Mouse (Mus musculus): ENCODE data around the gene Prtn3.

Gene Prtn3

DNA sequence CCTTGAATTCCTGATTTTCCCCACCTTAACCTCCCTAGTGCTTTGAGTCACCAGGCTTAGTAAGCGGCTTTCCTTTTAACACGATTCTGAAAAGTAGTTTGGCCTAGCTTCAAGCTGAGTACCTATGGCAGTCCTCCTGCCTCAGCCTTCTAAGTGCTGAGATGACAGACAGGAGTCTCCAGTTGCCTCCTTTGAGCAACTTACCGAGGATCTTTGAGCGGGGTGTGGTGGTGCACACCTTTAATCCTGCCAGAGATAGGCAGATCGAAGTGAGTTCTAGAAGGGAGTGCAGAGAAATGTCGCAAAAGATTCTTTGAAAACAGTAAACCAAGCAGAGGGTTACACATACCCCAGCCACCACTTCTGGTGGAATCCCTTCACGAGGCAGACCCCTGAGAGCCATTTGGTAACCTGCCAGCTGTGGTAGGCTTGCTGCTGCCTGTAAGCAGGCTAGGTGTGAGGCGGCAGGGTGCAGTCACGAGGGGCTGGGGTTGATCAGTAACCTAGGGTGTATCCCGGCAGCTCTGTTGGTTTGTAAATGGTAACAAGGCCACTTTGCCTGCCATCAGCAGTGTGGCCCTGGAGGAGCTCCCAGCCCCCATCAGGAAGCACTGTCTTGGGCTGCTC lies 18.6 kb upstream of the Prtn3 start:
- DNase-seq (ENCODE audit: low spot score in 2 of 2): no peak

DNA sequence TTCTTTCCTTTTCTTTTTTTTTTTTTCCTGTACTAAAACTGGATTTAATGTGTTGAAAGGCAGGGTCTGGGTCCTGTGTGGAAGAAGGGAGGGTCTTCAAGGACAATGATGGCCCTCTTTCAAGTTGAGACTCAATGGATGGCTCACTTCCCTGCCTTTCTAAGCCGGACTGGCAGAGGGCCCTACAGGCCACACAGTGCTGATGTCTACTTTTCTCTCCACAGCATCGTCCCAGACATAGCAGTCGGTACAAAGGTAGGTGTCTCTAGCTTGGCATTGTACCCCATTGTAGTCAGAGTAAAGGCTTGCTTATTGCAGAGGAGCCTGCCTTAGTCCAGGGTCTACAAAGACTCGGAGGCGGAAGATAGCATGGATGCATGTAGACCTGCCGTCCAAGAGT lies 18.0 kb upstream of the Prtn3 start:
- no peak for DNase-seq (ENCODE audit: low spot score in 2 of 2)

DNA sequence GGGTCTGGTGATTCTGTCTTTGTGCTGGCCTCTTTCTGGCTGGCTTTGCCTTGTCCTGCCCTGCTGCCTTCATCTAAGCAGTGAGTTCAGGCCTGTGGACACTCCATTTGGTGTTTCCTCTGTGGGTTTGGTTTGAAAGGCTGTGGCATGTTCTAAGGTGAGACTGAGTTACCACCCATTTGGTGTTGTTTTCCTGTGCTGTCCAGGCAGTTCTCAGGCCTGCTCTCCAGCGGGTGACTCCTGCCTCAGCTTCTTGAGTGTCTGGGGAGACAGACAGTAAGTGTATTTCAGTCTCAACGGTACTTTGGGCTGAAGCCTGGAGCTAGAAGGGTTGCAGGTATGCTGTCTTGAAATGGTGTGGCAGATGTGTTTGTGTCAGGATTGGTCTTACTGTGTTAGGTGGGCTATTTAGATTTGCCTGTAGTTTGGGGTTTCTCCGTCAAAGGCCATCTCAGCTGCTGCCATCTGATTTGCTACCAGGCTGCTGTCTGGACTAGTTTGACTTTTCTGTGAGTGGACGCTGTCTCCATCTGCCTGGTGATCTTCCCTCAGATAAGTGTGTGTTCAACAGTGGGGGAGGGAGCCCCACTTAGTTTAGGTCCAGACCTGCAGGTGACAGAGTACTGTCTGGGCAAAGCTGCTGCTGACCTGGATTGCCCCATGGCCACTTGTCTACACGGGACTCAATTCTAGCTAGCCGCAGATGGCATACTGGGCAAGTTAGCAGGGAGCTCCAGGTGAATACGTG lies 17.4 kb upstream of the Prtn3 start:
- DNase-seq (ENCODE audit: low spot score in 2 of 2): no peak

DNA sequence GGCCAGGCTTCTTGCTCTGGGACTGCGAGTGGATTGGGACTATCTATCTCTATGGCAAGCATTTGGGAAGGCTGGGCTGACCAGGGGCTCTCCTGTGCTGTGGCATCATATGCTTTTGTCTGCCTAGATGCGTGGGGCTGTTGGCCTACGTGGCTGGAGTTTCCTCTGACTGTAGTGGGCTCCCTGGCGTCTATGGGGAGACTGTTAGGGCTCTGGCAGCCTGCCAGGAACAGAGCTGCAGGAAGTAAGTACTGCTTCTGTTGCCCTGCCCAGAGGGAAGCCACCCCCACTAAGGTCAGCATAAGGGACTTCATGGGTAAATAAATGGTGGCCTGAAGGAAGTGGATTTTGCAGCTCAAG lies 16.8 kb upstream of the Prtn3 start:
- DNase-seq (ENCODE audit: low spot score in 2 of 2): peak; percentile 70 to 78

DNA sequence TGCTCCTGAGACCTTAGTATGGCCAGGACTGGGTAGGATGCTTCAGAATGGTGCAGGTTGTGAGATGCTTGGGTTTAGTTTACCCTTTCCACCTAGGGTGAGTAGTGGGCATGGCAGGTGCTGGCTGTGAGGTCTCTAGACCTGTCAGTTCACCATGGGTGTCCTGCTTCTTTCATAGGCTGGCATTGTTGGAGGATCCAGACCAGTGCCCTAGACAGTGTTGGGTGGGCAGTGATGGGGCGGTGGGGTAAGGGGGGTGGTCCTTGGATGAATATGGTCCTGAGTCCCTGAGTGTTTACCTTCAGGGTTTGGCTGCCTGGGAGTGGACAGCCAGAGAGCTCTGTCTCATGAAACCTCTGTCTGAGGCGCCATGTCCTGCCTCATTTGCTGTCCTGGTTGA lies 16.4 kb upstream of the Prtn3 start:
- DNase-seq (ENCODE audit: low spot score in 2 of 2): no peak

DNA sequence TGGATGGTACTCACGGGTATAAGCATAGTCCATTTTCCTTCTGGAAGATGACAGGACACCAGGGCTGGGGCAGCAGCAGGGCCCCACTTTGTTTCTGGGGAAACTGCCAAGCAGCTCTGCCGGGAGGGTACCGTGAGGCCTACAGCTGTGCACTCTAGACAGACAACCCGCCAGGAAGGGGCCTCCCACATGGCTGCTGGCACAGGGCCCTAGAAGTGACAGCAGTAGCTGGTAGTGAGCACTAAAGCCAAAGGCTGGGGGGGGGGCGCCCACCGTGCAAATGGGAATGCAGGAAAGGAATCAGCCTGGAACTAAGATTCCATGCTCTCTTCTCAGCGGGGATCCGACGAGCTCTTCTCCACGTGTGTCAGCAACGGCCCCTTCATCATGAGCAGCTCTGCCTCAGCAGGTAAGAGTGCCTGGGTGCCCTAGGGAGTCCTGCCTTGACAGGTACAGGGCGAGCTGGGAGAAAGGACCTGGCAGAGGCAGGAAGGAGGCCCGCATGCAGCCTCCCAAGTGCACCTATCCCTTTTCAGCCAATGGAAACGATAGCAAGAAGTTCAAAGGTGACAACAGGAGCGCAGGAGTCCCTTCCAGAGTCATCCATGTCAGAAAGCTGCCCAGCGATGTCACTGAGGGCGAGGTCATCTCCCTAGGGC lies 15.7 kb upstream of the Prtn3 start:
- DNase-seq (ENCODE audit: low spot score in 2 of 2): no peak

DNA sequence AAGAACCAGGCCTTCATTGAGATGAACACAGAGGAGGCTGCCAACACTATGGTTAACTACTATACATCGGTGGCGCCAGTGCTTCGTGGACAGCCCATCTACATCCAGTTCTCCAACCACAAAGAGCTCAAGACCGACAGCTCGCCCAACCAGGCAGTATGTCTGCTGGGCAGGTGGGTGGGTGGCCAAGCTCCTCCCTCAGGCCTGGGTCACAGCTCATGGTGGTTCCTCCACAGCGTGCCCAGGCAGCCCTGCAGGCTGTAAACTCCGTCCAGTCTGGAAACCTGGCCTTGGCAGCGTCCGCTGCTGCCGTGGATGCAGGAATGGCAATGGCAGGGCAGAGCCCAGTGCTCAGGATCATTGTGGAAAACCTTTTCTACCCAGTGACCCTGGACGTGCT lies 15.2 kb upstream of the Prtn3 start:
- no peak for DNase-seq (ENCODE audit: low spot score in 2 of 2)

DNA sequence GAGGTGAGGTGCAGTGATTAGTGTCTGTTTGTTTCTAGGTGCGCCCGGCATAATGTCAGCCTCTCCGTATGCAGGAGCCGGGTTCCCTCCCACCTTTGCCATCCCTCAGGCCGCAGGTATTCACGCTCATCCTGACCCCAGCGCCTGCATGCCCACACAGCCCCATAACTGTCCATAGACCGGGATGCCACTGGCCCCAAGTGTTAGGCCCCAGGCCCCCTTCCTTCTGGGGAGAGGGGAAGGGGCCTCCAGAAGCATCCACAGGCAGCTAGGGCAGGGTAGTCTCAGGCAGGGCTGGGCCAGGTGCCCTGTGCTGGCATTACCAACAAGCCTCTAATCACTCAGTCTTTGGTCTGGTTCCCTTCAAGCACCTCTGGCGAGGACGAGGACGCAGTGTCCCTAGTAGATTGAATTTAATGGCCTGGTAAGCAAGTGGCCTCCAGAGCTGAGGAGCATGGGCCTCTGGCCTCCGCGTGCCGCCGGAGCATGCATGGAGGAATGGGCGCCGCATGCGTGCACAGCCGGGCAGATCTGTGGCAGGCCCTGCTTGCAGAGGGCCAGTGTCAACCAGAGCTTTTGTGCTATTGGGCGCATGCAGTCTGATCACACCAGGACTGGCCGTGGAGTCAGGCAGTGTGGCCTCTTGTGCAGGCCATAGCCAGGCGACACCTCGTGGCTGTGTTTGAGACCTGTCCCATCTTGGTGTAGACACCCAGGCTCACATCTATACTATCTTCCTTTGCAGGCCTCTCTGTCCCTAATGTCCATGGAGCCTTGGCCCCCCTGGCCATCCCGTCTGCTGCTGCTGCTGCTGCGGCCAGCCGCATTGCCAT lies 14.0 kb upstream of the Prtn3 start:
- no peak for DNase-seq (ENCODE audit: low spot score in 2 of 2)

DNA sequence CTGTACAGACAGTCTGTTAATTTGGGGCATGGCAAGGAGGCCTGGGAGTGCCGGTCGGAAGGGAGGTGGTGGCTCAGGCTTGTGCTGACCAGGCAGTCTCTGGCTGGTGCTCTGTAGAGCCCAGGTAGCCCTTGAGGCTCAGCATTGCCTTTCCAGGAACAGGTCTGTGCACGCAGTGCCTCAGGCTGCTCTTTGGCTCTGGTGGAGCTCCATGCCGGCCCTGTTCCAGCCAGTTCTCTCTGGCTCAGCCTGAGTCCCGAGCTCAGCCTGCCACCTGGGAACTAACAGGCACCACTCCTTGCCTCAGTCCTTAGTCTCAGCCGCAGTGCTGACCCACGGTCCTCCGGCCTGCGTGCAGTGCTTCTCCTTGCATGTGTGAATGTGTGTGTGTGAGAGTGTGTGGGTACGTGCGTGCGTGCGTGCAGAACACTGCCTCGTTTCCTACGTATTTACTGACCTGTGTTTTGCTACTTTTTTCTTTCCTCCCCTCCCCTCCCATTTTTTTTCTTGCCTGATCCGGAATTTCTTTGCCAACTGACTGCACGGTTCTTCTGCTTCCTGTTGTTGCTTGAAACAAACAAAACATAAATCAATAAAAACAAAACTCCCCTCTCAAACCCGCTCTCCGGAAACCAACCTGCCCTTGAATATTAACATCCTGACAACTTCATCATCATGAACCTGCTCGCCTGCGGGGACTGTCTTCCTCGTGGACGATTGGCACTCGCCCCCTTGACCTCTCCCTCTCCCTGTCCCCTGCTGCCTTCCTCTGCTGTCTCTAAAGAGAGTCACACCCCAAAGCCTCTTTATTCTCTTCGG lies 12.8 kb upstream of the Prtn3 start:
- DNase-seq (ENCODE audit: low spot score in 2 of 2): no peak

DNA sequence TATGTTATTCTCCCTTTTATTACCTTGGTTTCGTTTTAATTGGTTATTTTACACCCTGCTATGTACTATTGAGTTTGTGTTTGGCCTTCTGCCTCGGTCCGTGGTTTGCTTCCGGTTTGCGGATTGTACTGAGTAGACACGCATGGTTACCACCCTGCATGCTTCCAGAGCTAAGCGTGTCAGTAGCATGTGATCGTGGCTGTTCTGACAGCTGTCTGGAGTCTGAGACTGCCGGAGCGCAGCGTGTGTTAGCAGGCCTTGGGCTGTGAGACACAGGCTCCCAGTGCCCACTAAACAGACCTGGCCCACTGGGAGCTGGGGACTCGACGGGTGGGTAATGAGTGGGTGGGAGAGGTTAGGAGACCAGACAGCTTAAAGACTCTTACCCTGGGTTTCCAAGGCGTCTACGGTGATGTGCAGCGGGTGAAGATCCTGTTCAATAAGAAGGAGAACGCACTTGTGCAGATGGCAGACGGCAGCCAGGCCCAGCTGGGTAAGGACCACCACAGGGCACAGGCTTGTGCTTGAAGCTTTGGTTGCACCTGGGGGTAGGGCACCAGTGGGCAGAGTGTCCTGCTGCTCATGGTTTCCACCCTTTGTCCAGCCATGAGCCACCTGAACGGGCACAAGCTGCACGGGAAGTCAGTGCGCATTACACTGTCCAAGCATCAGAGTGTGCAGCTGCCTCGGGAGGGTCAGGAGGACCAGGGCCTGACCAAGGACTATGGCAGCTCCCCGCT lies 12.1 kb upstream of the Prtn3 start:
- DNase-seq (ENCODE audit: low spot score in 2 of 2): no peak

DNA sequence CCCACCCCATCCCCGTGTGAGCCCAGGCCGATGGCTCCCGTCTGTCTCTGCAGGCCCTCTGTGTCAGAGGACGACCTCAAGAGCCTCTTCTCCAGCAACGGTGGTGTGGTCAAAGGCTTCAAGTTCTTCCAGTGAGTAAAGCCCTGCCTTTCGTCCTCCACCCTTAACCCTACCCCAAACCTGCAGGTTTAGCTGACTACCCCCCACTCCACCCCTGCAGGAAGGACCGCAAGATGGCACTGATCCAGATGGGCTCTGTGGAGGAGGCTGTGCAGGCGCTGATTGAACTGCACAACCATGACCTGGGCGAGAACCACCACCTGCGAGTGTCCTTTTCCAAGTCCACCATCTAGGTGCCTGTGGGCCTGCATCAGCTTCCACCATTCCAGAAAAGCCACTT lies 11.4 kb upstream of the Prtn3 start:
- DNase-seq (ENCODE audit: low spot score in 2 of 2): no peak

DNA sequence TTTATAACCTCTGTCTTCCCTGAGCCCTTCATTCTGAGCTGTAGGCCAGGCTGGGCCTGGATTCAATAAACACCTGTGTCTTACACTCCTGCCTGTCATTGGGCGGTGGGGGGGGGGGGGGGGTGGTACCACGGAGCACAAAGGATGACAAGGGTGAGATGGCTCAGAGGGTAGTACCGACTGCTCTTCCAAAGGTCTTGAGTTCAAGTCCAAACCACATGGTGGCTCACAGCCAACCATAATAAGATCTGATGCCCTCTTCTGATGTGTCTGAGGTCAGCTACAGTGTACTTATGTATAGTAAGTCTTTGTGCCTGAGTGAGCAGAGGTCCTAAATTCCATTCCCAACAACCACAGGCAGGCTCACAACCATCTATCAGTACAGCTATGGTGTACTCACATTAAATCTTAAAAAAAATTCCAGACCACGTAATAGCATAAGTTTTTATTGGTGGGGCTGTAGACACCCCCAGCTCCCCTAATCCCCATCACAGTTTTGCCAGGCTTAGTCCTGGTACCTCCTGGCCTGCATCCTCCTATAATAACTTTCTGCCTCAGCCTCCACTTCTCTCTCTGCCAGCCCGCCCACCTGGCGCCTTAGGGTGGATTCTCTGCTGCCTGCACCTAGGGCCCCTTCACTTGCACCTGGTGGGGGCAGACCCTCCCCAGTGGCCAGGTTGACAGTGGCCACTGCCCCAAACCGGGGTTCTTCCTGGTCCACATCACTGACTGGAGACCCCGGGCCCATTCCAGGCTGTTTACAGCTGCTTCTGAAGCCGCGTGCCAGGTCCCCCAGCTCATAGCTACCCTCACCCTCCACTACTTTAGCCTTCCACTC lies 9.7 kb upstream of the Prtn3 start:
- no peak for DNase-seq (ENCODE audit: low spot score in 2 of 2)

DNA sequence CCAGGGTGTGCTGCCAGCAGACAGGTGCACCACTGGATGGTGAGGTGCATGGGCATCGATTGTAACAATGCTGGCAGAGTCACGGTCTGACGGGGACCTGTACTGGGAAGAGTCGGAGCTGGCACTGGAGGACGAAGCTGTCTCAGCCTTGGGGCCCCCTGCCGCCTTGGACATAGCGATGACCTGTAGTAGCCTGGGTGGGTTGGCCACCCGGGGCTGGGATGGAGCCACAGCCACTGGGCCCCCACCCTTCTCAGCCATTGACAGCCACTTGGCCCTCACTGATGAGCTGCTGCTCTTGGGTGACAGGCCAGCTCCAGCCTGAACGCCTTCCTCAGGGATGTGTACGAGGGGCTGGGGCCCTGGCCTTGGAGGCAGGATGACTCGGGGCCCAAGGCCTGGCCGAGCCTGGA lies 9.1 kb upstream of the Prtn3 start:
- no peak for DNase-seq (ENCODE audit: low spot score in 2 of 2)

DNA sequence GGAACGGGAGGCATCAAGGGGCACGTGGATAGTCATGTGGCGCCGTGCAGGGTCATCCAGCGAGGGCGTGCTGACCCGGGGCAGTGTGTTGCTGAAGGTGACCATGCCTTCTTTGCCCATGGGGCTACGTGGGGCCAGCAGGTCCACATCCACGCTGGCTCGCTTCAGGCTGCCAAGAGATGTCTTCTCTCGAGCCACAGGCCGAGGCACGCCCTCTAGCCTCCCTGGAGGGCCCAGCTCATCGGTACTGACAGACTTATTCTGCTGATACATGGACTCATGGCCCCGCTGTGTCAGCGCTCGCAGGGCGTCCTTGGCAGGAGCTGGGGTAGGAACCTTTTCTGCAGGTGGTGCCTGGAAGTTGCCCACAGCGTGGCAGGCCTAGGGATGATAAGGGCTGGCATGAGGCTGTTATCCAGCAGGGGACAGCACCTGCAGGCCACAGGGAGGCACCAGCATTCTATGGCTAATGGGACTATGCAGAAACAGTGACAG lies 8.4 kb upstream of the Prtn3 start:
- DNase-seq (ENCODE audit: low spot score in 2 of 2): no peak

DNA sequence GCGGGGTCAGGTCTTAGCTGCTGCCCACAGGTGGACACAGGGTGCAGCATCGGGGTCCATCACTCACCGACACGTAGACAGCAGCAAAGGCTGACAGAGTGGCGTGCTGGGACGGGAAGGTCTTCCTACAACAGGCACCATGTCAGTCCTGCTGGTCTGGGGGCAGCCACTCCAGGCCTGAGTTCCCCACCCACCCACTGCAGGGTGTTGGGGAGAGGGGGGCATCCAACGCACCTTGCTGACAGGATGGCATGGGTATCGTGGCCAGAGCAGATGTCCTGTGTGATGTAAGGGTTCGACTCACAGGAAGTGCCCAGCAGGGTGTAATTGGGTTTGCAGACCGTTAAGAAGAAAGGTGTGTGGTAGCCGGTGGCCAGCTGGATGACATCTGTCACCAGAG lies 7.7 kb upstream of the Prtn3 start:
- no peak for DNase-seq (ENCODE audit: low spot score in 2 of 2)

DNA sequence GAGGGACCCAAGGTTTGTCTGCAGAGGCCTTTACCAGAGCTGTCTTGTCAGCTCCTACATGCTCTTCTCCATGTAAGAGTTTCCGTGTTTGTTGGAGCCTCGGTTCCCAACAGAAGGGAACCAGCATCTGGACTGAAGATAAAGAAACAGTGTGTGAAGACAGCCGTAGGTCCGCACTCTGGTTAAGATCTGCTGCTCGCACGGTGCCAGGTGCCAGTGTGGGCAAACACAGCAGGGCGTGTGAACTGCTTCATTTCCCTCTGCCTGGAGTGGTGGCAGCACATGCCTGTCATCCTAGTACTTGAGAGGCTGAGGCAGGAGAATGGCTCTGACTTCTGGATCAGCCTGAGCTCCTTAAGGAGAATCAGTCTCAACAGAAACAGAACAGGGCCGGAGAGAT lies 2.4 kb upstream of the Prtn3 start:
- DNase-seq (ENCODE audit: low spot score in 2 of 2): no peak

DNA sequence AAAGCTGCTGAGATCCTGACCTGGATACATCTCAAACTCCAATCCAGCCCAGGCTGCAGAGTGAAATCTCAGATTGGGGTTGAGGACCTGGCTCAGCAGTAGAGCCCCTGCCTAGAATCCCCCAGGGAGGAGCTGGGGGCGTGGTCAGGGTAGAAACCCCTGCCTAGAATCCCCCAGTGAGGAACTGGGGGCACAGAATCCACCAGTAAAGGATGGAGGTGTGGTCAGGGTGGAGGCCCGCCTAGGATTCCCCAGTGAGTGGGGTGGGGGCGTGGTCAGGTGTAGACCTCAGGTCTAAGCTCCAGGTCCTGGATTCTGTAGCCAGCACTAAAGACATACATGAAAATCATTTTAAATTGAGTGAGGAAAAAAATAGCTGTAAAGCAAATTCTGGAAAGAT lies 1.4 kb upstream of the Prtn3 start:
- DNase-seq (ENCODE audit: low spot score in 2 of 2): no peak

DNA sequence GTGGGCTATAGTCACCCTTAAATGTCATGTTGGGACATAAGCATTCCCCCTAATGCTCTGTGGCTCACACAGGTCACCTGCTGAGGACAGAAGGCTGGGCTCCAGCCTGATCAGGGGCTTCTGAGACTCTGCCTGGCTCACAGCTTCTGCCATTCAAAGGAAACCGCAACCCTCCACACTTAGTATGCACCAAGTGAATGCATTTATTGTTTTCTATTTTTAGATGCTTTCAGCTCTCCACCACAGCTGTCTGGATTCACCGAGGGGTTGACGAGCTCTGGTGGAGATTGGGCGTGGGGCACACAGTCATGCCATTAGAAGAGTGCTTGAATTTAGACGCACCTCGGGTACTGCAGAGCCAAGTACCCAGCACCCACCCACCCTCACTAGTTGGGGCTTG lies 963 bp upstream of the Prtn3 start:
- DNase-seq (ENCODE audit: low spot score in 2 of 2): no peak

DNA sequence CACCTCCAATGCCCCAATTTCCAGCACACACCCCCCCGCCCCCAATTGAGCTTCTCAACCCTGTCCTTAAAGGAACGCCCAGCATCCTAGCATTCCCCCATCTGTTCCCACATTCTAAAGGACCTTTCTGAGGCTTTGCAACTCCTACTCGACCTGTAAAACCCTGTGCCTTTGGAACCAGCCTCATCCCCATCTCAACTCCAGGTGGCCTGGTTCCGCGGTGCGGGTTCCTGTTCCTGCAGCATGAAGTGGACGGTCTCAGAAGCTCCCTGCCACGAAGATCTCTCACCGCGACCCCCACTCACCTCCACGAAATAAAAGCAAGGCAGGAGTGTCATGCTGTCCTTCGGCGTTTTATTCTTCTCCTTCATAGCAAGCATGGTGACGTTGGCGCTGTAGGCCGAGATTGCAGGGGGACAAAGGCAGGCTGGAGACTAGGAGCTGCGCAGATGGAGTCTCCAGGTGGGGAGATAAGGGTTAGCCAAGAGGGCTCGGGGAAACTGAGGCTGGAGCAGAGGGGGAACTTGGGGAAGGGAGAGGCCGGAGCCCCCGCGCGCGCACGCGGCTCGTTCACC lies 474 bp upstream of the Prtn3 start:
- DNase-seq (ENCODE audit: low spot score in 2 of 2): no peak
